Mouse (Mus musculus) olfactory bulb, adult 2 months (tissue): Measurements from ENCODE around the gene Trio.

Experiments used
- CTCF ChIP-seq: fragments of 200-500 bp; IDR thresholded peaks from 2 replicates; pipeline ENCODE4 v1.5.1; 2012; ENCODE audit warnings: low read depth, mild to moderate bottlenecking, low read length, moderate library complexity; ENCODE audit not compliant: insufficient read depth
- POLR2A ChIP-seq: fragments of 200-500 bp; IDR thresholded peaks from 2 replicates; pipeline ENCODE4 v1.6.1; 2012; ENCODE audit warnings: mild to moderate bottlenecking, low read depth, low read length, moderate library complexity; ENCODE audit not compliant: insufficient read depth

- TF ChIP-seq CTCF: no peak
- TF ChIP-seq POLR2A: no peak
Observed at GRCm38 (mm10) chr15:27747512-27747911, 278.1 kb downstream of the Trio start.
